Mouse (Mus musculus) hindlimb bud, embryonic 11.5 days (tissue): ENCODE results near the gene Mospd3.
"Not testable (repeated sequence)": the region's sequence is repeated elsewhere in the genome, so short reads cannot be mapped to it uniquely, and the experiment has no call there.

ENCODE experiments used
- DNase-seq: peaks from one replicate; pipeline ENCODE4 v3.0.0-alpha.2; 2012; ENCODE audit warnings: low read depth, low spot score; ENCODE audit errors: extremely low spot score

Mospd3 gene

DNA sequence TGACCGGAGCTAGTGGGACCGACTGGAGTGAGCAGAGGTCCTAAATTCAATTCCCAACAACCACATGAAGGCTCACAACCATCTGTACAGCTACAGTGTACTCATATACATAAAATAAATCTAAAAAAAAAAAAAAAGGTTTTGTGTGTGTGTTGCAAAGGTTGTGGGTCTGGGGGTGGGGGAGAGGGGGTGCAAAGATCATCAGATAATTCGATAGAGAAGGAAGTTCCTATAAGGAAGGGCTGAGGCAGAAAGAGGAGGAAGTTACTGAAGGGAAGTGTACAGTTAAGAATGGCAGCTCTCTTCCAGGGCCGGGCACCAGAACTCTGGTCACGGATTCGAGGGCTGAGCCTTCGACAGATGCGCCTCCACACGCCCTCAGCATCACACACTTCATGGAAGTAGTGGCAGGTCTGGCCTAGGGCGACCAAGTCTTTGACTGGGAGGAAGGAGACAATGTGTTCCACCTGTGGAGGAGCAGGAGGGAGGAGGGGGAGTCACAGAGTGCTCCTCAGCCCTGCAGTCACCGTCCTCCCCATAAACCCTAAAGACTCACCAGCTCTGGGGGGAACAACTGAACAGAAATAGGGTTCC, 23.2 kb upstream of the Mospd3 start:
- no peak for DNase-seq

DNA sequence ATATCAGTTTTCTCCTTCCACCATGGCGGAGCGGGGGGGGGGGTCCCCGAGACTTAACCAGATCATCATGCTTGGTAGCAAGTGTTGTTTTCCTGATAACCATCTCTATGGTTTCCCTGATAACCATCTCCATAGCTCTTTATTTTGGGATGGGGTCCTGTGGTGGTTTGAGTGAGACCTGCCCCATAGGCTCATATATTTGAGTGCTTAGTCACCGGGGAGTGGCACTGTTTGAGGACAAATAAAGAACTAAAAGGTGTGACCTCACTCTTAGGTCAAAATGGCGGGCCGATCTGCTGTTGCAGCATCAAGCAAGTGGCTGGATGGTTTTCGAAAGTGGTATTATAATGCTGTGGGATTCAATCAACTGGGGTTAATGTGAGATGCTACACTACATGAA, 14.5 kb upstream of the Mospd3 start:
- DNase-seq, result no peak

- not testable (repeated sequence) for DNase-seq
Observed at GRCm38 (mm10) chr5:137614921-137615320, 14.1 kb upstream of the Mospd3 start.

- DNase-seq, result no peak
Observed at GRCm38 (mm10) chr5:137613550-137613949, 12.7 kb upstream of the Mospd3 start, which contains the start of gene Pcolce. Pcolce (minus strand) TSS chr5:137613784.

DNA sequence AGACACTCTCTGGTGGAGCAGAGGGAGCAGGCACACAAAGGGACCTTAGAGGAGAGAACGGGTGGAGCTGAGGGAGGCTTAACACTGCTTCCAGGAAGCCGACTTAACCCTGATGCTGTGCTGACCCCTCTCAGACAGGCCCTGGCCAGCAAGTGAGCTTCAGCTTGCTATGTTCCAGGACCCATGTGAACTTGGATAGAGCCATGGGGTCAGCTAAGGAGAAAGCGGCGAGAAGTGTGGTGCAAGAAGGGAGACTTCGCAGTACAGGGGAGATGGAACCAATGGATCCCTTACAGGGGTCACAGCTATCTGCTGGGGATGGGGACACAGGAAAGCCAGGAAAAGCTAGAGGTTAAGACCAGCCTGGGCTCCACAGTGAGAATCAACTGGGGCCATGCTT, 12.2 kb upstream of the Mospd3 start:
- no peak for DNase-seq

DNA sequence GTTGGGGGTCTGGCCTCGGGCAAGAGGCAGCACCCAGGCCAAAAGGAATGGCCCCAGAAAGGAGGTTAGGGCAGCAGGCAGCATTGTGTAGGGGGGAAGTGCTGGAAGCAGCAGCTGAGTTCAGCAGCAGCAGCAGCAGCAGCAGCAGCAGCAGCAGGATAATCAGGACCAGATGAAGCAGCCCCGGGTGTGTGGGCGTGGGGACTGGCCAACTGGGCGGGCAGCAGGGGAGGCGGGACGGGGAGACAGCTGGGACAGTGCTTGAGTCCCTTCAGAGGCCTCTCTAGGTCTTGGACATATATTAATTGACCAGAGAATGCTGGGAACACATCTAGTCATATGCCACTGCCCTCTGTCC, 10.4 kb upstream of the Mospd3 start:
- DNase-seq, result no peak

GRCm38 (mm10) chr5:137610548-137611244, 9.8 kb upstream of the Mospd3 start:
- peak; percentile 93 for DNase-seq

DNA sequence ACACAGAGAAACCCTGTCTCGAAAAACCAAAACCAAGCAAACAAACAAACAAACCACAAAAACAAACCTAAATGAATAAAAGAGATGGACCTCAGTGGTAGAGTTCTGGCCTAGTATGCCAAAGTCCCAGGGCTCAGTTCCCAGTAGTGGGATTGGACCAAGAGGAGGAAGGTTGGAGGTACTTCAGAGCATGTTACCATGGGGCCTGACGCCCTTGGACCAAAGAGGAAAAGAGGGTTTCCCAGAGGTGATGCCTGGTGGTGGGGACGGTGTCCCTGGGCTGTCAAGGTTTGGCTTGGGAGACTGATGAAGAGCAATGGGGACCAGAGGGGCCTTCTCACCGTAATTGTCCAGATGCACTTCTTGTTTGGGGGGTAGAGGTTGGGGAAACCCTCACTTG, 9.2 kb upstream of the Mospd3 start:
- DNase-seq, result no peak

- no peak for DNase-seq
Observed at GRCm38 (mm10) chr5:137609292-137609691, 8.4 kb upstream of the Mospd3 start.

GRCm38 (mm10) chr5:137608654-137609190, 7.9 kb upstream of the Mospd3 start:
- no peak for DNase-seq

GRCm38 (mm10) chr5:137607860-137608653, 7.2 kb upstream of the Mospd3 start:
- DNase-seq, result no peak

- DNase-seq, result no peak
Observed at GRCm38 (mm10) chr5:137601365-137601729, 489 bp upstream of the Mospd3 start.

- DNase-seq, result no peak
Observed at GRCm38 (mm10) chr5:137600281-137600618, 608 bp downstream of the Mospd3 start.

DNA sequence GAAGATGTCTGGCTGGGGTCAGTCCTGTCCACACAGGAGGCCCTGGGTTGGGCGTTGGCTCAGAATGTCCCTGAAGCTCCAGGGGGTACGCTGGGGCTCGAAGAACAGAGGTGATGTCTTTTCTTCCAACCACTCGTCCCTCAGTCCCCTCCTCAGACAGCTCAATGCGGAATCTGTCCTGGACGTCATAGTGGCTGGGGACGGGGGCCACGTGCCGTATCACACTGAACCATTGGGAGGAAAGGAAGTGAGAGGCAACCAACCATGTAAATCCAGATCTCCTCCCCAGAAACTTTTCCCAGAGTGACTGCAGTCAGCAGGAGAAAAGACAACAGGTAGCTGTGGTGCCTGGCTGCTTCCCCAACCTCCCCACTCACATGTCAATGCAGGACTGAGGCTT, 1.3 kb downstream of the Mospd3 start:
- DNase-seq, result no peak

DNA sequence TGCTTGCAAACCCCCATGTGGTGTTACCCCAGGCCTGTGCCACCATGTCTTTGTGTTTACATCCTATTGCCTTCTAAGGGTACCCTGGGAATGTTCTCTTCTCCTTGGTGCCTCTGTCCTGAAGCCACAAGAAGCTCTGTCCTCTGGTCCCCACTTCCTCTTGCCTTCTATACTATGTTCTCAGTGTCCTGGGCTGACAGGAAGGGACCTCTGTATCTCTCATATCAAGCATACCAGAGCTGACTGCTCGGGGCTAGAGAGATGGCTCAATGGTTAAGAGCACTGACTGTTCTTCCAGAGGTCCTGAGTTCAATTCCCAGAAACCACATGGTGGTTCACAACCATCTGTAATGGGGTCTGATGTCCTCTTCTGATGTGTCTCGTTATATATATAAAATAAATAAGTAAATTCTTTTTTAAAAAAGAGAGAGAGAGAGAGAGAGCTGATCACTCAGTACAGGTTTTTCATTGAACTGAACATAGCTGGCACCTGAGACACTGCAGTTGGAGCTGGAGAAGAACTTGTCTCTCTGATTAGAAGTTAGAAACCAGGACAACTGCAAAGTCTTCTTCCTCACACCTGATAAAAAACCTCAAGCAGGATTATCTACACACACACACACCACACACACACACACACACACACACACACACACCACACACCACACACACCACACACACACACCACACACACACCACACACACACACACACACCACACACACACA, 2.6 kb downstream of the Mospd3 start:
- DNase-seq, result no peak

- DNase-seq, result no peak
Observed at GRCm38 (mm10) chr5:137597625-137598024, 3.2 kb downstream of the Mospd3 start.

GRCm38 (mm10) chr5:137596601-137597261, 4.1 kb downstream of the Mospd3 start:
- no peak for DNase-seq

DNA sequence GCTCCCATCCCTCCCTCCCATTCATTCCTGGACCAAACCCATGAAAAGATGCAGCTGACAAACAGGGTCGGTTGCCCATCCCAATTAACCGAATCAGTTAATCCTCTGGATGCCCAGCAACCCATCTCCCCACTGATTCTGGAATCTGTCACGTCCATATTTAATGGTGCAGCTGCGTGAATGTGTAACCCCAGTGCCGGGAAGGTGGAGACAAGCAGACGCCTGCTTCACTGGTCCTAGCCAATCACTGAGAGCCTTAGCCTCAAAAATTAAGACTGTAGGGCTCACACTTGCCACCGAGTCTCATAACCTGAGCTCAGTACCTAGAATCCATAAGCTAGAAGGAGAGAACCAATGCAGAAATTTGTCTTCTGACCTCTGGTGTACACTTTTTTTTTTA, 4.9 kb downstream of the Mospd3 start:
- DNase-seq, result no peak

- no peak for DNase-seq
Observed at GRCm38 (mm10) chr5:137590507-137590906, 10.4 kb downstream of the Mospd3 start.

GRCm38 (mm10) chr5:137584976-137585375, 15.9 kb downstream of the Mospd3 start:
- no peak for DNase-seq

DNA sequence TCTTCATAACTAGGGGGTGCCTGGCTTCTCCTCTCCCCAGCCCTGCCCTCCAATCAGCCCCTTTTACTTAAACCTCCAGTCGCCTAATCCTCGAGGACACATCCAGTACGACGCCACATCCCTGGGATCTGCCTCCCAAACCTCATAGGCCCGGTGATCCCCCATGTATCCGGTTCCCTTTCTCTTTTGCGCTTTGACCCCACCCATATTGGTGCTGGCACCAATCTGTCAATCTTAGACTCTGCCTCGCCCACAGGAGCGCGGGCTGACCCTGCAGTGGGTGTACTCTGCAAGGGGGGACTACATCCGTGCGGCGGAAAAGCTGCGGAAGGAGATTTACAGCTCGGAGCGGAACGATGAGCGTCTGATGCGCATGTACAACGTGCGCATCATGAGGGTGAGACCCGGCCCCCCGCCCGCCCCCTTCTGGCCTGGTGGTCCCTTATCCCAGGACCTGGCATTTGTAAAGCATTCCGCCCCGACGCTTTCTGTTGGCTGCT, 17.1 kb downstream of the Mospd3 start:
- no peak for DNase-seq
